Mouse (Mus musculus): ENCODE data around the gene Fubp1.

The Fubp1 gene

DNA sequence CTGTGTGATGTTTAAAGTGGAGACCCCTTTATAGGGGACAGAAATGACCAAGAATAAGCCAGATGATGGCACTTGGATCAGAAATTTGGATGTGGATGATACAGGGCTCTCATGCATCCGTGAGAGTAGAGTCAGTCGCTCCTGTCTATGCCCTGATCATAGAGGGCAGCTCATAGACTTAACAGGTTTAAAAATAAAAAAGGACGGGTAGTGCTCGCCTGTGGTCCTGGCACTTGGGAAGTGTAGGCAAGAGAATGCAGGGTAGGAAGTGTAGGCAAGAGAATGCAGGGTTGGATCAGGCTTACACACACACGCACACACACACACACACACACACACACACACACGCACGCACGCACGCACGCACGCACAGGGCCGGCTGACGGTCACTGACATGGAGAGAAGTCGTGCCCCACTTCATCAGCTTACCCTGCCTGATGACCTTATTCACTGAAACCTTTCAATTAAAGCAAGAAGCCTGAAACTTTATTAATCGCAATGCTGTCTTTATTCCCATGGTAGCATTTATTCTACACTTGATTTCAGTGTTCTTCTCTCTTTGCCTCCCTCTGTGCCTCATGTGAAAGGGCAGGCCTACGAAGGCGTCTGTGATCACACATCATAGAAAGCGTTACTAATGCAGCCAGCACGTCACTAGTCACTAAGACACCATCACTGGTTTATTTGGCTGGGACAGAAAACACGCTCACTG is 62.9 kb downstream of the Fubp1 start:
- DNase-seq (ENCODE audit: low read depth, low spot score), result no peak

GRCm38 (mm10) chr3:152275008-152275407 is 64.8 kb downstream of the Fubp1 start:
- DNase-seq (ENCODE audit: low read depth, low spot score), result no peak

DNA sequence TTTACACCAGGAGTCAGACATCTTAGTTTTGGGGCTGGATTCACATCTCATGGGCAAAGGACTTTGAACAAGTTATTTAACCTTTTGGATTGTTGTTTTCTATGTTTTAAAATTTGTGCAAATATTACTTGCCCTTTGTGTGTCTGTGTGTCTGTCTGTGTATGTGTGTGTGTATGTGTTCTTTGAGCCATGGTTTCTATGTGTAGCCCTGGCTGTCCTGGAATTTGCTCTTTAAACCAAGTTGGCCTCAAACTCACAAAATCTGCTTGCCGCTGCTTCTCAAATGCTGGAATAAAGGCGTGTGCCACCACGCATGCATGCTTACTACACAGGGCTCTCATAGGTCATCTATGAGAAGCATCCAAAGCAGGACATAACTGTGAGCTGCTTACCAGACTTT is 66.7 kb downstream of the Fubp1 start:
- no peak for DNase-seq (ENCODE audit: low read depth, low spot score)

- DNase-seq (ENCODE audit: low read depth, low spot score), result no peak
Observed at GRCm38 (mm10) chr3:152277912-152278311, 67.7 kb downstream of the Fubp1 start.

- no peak for DNase-seq (ENCODE audit: low read depth, low spot score)
Observed at GRCm38 (mm10) chr3:152278431-152278830, 68.2 kb downstream of the Fubp1 start.

GRCm38 (mm10) chr3:152282126-152282525 is 71.9 kb downstream of the Fubp1 start:
- DNase-seq (ENCODE audit: low read depth, low spot score), result no peak

GRCm38 (mm10) chr3:152284306-152284705 is 74.1 kb downstream of the Fubp1 start:
- no peak for DNase-seq (ENCODE audit: low read depth, low spot score)

GRCm38 (mm10) chr3:152284759-152285158 is 74.5 kb downstream of the Fubp1 start:
- no peak for DNase-seq (ENCODE audit: low read depth, low spot score)
